Mouse (Mus musculus) thymus, postnatal 10 days (tissue): ENCODE data around the gene Rere.
"Not testable (repeated sequence)": the region's sequence is repeated elsewhere in the genome, so short reads cannot be mapped to it uniquely, and the experiment has no call there.

Experiments
- DNase-seq, 2 experiments: peaks; one replicate each; pipeline ENCODE4 v3.0.0; 2021; ENCODE audit warnings: low spot score in 2 of 2

Rere gene

DNA sequence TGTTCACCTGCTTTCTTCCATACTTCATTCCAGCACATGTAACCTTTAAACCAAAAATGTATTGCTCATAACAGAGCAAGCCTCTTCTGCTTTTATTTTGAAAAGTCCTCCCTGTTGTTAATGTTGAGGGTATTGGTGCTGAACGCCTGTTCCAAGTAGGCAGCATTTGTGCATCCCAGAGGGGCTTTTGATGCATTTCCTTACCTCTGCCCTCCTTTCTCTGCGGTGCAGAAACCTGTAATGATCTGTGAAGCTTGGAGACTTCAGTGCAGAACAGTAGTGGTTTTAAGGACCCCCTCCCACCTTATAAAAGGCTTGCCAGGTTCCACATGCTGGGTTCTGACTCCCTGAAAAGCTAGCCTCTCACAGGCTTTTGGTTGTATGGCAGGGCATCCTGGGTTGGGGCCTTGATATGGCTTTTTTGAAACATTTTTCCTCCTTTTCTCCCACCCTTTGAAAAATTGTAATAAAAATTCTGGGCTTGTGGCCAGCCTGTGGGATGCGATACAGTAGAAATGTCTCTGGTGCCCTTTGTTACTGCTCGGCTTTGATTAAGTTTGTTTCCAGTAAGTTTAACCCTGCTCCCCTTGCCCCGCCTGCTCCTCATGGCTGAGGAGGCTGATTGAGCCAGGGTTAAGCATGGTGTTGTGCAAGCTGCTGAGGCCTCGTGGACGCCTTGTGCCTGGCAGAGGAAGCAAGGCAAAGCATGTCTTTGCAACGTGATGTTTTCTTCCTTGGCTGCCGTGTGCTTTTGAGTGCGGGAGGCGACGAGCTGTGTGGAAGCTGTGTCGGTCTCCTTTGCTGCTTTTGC is 301.7 kb downstream of the Rere start:
- DNase-seq: no peak

DNA sequence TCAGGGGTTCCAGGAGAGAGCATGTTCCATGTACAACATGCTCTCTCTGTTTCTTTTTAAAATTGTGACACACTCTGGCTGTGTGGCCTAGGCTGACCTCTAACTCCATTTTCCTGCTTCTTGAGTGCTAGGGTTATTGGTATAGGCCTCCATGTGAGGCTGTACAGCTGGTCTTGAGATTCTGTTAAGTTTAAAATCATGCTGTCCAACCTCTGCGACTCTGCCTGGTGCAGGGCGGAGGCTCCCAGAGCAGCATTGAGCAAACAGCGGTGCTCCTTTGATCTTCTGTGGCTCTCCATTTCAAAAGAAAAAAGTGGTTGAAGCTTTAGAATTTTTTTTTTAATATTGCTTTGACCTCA is 302.3 kb downstream of the Rere start:
- no peak for DNase-seq

DNA sequence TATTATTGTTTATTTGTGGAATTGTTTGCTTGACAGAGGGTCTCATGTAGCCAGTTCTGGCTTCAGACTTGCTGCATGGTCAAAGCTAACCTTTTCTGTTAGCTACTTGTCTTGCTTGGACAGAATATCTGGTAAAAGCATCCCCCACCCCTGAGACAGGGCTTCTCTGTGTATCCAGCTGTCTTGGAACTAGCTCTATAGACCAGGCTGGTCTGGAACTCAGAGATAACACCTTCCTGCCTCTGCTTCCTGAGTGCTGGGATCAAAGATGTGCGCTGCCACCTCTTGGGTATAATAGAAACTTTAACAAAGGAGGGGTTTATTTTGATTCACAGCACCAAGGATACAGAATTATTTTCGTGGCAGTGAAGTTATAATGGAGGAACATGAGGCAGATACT is 304.4 kb downstream of the Rere start:
- DNase-seq: no peak

DNA sequence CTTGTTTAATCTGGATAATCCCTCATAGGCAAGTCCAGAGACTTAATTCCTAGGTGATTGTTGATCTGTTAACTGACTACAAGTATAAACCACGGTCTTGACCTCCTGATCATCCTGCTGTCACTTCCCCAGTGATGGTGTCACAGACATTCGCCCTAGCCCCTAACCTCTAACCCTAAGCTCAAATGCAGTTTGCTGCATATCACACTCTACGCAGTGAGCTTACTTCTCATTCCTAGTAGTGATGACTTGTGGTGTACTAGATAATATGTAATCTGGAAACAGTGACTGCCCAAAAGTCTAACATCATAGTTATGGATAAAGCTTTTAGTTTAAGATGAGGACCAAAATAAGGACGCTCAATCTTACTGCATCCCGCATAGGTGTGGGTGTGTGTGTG is 304.8 kb downstream of the Rere start:
- no peak for DNase-seq

DNA sequence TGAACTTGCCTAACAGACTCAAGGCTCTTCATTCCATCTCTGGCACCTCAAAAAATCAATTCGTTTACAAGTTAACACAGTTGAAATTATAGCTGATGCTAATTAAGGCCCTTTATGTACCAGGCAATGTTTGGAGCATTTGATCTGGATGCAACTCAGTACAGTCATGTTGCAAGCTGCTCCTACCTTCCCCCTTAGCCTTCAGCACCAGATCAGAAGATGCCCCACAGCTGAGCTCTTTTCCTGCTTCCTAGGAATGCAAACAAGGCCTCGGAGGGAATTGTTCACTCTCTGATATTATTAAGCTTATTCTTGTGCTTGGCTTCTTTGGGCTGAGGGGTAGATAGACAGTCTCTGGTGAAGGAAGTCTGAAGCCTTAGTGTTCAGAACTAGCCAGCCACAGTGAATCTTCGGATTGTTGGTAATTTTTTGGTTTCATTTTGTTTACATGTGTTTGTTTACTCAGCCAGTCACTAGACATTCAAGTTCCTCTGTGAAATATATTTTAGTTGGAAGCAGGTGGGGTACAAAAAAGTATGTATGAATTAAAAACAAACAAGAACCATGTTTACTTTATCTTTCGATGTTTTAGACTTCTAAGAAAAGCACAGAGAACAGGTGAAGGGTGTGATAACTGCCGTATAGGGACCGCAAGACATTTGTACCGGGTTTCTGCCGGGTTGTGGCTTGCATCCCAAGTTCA is 306.3 kb downstream of the Rere start:
- no peak for DNase-seq

DNA sequence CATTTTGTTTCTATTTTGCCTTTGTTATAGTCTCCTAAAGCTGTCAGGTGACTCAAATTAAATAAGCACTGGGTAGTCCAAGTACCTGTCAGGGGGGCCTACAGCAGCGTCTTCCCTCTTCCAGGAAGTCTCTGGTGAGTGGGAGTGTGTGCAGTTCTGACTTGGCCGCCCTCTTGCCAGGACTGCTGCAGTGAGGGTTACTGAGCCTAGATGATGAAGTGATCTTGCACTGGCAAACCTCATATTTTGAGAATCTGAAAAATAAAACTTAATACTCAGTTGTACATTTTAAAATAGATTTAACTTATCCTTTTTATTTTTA is 306.8 kb downstream of the Rere start:
- no peak for DNase-seq

DNA sequence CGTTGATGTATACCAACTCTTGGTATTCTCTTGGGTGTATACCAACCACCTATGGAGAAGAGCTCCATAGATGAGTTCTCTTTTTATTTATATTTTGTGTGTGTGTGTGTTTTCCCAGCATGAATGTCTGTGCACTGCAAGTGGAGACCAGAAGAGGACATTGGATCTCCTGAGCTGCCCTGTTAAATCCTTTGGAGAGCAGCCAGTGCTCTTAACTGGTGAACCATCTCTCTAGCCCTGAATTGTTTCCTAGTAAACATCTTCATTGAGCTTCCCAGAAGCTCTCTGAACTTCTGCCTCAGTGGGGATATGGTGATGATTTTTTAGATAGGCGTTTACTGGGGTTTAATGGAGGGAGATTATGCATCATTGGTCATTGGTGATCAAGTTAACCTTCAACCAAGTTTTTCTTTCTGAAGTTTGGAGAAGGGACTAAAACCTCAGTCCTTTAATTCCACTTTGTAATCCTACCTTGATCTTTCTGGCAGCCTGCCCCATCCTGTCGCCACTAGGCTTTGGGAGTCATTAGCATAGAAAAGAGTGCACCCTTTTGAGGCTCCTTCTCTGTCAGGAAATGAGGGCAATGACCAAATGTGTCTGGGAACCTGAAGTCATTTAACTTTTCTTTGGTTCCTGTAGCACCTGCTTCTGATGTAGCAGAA is 309.3 kb downstream of the Rere start:
- DNase-seq: no peak

DNA sequence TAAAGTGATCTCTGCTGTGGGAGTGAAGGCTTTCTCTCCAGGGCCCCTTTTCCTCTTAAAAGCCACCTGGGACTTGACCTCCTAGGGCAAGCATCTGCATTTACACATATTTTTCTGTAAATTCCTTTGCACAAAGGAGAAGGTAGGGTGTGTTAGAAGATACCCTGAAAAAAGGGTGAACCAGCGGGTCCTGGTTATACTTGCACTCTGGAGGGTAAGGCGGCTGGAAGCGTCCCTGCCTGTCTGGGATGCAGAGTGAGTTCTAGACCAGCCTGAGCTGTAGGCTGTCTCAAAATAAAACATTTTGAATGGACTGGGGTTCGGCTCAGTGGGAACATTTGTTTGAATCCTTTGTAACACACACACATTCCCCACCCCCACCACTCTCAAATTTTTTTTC is 310.2 kb downstream of the Rere start:
- DNase-seq: no peak

DNA sequence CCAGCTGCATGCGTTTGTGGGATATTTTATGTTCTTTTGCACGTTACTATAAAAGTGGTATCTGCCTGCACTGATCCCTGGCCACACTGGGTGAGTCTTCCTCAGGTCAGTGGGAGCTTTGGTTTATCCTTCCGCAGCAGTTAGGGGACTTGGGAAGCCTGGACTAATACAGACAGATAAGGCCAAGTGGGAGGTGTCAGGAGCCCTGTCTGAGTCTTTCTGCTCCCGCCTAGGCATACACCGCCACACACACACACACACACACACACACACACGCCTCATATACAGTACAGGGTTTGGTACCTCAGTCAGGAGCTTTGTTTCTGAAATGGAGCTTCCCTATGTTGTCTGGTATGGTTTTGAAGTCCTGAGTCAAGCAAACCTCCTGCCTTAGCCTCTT is 310.6 kb downstream of the Rere start:
- no peak for DNase-seq

DNA sequence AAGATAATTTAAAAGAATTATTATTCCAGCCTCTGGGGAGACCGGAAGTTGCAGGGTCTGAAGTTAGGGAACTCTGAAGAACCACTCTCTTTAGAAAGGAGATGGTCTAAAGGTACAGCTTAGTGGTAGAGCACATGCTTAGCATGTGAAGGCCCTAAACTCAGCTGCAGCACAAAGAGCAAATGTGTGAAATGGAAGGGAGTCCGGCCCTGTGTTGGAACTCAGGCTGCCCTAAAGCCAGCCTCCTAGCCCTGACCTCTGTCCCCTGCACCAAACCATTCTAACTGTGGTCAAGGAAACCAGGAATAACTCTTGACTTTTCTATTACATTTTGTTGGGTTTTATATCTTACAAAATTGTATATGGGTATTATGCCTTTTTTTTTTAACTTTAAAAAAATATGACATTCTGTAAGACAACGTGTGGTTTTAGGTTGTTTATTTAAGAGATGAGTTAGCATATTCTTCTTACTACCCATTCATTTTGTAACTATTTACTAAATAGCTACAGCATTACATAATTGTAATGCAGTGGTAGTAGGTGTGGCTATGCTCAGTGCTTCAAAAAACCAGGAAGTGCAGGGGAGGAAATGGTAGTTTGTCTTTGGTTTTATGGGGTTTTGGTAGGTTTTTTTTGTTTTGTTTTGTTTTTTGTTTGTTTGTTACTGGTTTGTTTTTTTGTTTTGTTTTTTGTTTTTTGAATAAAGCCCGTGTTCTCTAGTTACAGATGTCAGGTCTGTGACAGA is 312.2 kb downstream of the Rere start:
- DNase-seq: no peak

DNA sequence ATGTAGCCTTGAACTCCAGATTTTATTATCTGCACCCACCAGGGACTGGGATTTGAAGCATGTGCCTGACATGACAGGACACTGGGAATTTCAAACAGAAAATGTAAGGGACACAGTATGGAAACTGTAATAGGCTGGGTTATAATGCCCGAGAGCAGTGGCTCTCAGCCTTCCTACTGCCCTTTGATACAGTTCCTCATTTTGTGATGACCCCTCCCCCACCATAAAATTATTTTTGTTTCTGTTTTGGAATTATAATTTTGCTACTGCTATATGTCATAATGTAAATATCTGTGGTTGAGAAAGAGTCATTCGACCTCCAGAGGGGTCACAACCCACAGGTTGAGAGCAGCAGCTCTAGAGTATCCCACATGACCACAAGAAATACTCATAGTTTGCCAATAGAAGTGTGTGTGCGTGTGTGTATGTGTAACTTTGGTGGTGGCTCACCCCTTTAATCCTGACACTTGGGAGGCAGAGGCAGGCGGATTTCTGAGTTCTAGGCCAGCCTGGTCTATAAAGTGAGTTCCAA is 312.9 kb downstream of the Rere start:
- no peak for DNase-seq

DNA sequence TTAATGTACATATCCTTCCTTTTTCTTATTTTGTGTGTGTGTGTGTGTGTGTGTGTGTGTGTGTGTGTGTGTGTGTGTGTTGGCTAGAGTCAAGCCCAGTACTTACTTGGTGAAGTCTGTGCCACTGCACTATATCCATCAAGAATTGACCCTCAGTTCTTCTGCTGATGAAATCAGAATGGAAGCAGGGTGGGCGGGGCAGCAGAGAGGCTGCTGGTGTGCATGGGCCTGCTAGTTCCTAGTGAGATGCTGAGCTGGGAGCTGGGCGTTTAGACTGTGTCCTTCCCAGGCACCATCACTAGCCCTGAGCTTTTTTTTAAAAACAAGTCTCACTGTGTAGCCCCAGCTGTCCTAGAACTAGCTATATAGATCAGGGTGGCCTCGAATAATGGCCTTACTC is 313.6 kb downstream of the Rere start:
- no peak for DNase-seq

DNA sequence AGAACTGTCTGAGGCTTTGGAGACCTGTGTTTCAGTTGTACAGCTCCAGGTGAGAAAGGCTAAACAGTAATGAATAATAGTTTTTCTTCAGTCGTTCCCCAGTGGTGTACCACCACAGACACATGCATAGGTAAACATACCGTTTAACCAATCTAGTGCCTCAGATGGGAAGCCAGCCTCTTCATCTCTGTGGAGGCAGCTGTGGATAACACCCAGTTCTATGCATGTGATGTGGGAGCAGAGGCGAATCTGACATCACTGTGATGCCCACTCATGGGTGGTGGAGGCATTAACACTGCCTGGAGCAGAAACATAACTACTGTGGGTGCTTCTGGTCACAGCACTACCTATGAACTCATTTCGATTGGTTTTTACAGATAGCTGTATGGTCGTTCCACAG is 314.5 kb downstream of the Rere start:
- DNase-seq: no peak

DNA sequence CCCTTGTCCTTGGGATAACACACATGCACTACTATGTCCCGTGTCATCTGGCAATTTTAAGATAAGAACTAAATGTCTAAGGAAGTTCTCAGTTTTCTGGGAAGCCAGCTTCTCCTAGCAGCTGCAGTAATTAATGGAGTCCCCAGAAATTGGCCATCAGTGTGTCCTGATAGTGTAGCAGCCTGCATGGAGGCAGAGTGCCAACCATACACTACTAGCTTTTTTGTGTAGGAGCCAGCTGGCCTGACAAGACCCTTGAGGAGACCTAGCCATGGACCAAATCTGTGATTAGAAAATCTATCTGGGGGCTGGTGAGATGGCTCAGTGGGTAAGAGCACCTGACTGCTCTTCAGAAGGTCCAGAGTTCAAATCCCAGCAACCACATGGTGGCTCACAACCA is 317.2 kb downstream of the Rere start:
- DNase-seq: no peak

DNA sequence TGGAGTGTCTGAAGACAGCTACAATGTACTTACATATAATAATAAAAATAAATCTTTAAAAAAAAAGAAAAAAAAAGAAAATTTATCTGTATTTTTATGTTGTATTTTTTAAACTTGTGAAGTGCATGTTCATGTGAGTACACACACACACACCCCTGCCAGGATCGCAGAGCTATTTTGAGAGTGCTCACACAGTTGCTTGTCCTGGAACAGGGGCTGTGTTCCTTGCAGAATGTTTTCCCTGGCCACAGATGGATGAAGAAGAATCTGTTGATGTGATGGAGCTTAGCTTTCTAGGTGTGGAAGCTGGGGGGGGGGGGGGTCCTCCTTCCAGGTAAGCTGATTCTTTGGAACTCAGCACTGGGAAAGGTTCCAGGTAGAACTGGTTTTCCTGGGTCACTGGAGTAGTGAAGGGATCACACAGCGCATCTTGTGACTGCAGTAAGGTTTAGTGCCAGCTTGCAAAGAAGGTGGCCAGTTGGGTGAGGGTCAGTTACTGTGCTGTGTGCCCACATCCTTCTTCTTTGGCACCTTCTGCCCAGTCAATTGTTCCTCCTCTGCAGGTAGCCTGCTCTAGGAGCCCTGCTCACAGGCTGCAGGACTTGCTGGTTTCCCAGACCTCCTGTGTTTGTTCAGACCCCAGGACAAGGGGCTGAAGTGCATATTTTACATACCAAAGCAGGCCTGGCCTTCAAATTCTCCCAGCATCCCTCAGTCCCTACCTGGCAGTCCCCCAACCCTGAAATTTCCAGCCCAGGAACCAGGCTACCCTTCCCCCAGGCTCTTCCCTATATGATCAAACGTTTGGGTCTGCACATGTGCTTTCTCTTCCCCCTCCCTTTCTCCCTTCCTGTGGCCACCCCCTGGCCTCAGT is 317.9 kb downstream of the Rere start:
- DNase-seq: no peak

DNA sequence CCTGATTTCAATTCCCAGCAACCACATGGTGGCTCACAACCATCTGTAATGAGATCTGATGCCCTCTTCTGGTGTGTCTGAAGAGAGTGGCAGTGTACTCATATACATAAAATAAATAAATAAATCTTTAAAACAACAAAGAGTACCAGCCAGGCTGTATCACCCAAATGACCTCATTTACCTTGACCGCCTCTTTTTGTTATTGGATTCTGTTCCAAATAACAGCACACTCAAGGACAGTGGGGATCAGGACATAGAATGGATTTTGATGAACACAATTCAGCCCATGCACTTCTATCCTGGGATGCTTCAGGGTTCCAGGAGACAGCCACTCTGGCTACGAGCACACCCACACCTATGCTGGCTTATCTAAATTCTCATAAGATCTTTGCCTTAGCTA is 319.1 kb downstream of the Rere start:
- not testable (repeated sequence) for DNase-seq

DNA sequence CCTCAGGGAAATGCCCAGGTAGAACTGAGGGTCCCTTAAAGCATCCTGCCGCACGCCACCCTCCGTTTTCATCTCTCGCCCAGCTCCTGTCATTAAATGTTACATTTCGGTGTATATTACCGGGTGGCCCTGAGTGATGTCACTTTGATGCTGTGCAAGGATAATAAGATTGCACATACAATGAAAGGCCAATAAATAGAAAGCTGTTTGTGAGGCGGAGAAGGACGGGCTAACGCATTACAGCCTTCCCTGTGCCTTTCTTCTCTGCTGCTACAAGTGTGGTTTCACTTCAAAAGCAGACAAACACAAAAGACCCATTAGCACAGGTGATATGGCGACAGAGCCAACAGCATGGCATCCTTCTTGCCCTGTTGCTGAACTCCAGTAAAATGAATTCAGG is 320.0 kb downstream of the Rere start:
- no peak for DNase-seq

DNA sequence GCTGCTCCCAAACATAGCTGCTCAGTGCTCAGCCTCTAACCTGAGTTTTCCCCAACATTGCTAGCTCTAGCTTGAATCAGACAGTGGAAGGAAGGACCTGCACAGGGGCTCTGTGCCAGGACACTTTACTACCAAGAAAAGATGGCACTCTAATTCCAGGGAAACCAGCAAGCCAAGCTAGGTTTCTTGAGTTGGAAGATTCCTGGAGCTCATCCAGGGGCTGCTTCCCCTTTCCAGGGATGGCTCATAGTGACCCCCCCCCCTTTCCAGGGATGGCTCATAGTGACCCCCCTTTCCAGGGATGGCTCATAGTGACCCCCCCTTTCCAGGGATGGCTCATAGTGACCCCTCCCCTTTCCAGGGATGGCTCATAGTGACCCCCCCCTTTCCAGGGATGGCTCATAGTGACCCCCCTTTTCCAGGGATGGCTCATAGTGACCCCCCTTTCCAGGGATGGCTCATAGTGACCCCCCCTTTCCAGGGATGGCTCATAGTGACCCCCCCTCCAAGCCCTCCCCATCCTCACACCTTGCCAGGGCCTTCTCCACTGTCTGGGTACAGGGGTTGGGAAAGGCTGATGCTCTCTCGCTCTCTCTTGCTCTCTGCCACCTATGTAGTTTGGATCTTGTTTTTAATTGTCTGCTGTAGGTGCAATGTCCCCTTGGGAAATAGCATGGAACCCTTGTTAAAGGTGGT is 322.1 kb downstream of the Rere start:
- DNase-seq: no peak

DNA sequence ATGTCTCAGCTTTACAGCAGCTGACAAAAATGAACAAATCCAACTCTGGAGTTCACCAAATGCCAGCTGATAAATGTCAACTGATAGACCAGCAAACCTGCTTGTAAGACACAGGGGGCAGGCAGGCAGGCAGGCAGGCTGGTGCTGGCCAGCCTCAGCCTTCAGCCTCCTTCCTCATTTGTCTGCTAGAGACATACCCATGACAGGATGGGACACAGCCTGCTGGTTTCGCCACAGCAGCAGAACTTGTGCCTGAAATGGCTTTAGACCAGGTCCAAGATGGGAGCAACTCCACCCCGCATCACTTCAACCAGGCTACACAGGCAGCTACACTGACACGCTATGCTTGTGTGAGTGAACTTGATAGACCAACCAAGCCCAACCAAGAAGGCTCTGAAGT is 324.4 kb downstream of the Rere start:
- no peak for DNase-seq

DNA sequence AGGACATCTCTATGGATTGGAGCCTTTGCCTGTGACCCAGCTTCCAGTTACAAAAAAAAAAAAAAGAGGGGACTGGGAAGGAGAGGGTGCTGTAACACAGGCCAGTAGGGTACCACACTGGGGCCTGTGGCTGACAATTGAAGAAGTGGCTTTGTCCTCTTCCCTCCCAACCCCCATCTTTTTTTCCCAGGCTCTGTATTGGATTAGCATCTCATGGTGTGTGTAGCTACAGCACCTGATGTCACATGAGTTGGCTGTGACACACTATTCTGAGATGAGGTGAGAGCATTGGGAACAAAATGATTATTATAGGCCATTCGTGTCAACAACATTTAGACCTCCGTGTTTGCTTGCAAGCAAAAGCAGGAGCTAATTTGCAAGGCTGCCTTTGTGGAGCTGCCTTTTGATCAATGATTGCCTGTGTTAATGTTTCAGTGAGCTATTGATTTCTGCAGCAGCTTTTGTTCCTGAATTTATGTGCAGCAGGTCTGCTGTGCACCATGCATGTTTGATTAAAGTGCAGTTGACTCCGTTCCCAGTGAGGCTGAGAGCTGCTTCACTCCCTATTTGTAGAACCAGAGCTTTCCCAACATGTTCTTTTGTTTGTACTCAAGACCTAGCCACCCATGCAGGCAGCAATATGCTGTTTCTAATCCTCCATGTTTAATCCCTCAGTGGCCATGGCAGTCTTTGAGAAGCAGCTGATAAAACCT is 325.2 kb downstream of the Rere start:
- DNase-seq: no peak
